Mouse (Mus musculus) limb, embryonic 14.5 days (tissue): Measurements from ENCODE around the gene Gps2. TPM values are rescaled to one million over a fixed set of nuclear protein-coding genes. Genes with fewer than 3 reads are reported as not detected.

Experiments
- ATAC-seq: fragments of 200-750 bp; cut with Nextera tagmentation; 2 replicates; pipeline ENCODE4 v1.8.0; 2017; ENCODE audit warnings: low read depth, moderate number of reproducible peaks, moderate TSS enrichment; ENCODE audit not compliant: low FRiP score
- DNase-seq: peaks from one replicate; pipeline ENCODE4 v3.0.0-alpha.2; 2015; ENCODE audit warnings: low spot score
- H3K27ac ChIP-seq: fragments of 300-500 bp; sonication (generic); replicated peaks from 2 replicates; pipeline ENCODE4 v1.5.1; 2014; ENCODE audit warnings: low read depth, mild to moderate bottlenecking, low read length, moderate library complexity, mixed read lengths
- H3K27me3 ChIP-seq: fragments of 300-500 bp; sonication (generic); 2 replicates; pipeline ENCODE4 v1.6.1; 2014; ENCODE audit warnings: low read length, mixed read lengths; ENCODE audit not compliant: control insufficient read depth, insufficient read depth
- H3K36me3 ChIP-seq: fragments of 300-500 bp; sonication (generic); 2 replicates; pipeline ENCODE4 v1.6.1; 2014; ENCODE audit warnings: mild to moderate bottlenecking, low read length, moderate library complexity, mixed read lengths; ENCODE audit not compliant: control insufficient read depth, insufficient read depth
- H3K4me1 ChIP-seq: fragments of 300-500 bp; sonication (generic); 2 replicates; pipeline ENCODE4 v1.6.1; 2014; ENCODE audit warnings: antibody characterized with exemption, low read length, mixed read lengths; ENCODE audit not compliant: control insufficient read depth, insufficient read depth
- H3K4me2 ChIP-seq: fragments of 300-500 bp; sonication (generic); replicated peaks from 2 replicates; pipeline ENCODE4 v1.6.1; 2014; ENCODE audit warnings: low read depth, mild to moderate bottlenecking, low read length, moderate library complexity; ENCODE audit not compliant: severe bottlenecking
- H3K4me3 ChIP-seq: fragments of 300-500 bp; sonication (generic); replicated peaks from 2 replicates; pipeline ENCODE4 v1.5.1; 2014; ENCODE audit warnings: low read length
- H3K9ac ChIP-seq: fragments of 300-500 bp; sonication (generic); 2 replicates; pipeline ENCODE4 v1.6.1; 2014; ENCODE audit warnings: mild to moderate bottlenecking, low read depth, low read length, moderate library complexity; ENCODE audit not compliant: severe bottlenecking
- H3K9me3 ChIP-seq: fragments of 300-500 bp; sonication (generic); 2 replicates; pipeline ENCODE4 v1.6.1; 2016; ENCODE audit warnings: low read length; ENCODE audit not compliant: control insufficient read depth
- POLR2A ChIP-seq: fragments of 200-500 bp; IDR thresholded peaks from 2 replicates; pipeline ENCODE4 v1.8.0; 2012; ENCODE audit warnings: inconsistent platforms, mild to moderate bottlenecking, moderate library complexity, borderline replicate concordance; ENCODE audit not compliant: insufficient read depth, insufficient read length; ENCODE audit errors: extremely low read depth
- WGBS: fragments of 180-500 bp; shearing (Covaris S2); extraction: QIAGEN DNeasy Blood & Tissue Kit; methylation state at CpG from one replicate; pipeline ENCODE4 v1.1.7; 2014; 5-methylcytosine and 5-hydroxymethylcytosine counted together
- polyA plus RNA-seq, 2 experiments: library from polyadenylated mRNA; depleted of rRNA in 1 of 2; stranded (reverse) in 1 of 2; unstranded in 1 of 2; fragments of >200 nt; fragmentation: Nextera tagmentation in 1 of 2; extraction: Ambion mirVana in 1 of 2; gene quantifications; 2 replicates each; pipeline versions ENCODE4 v1.2.1 to v1.2.3; 2012 to 2014

Gps2 gene
- polyA plus RNA-seq, 2 experiments = 67.3 to 94.0 TPM

DNA sequence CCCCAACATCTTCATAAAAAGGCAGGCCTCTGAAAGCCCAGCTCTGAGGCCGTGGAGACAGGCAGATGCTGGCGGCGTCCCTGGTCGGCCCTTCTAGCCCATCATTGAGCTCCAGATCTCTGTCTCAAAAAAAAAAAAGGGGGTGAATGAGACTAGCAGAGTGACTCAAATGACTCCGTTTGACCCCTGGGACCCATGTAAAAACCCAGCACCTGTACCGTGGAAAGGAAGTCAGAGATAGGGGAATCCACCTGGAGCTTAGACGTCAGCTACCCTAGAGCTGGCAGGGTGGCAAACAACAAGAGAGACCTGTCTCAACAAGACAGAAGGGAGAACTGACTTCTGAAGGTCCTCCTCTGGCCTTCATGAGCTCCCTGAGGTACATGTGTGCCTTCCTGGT, 41.9 kb upstream of the Gps2 start:
- no peak overlapping the region for H3K27ac ChIP-seq
- ATAC-seq (no peak), DNase-seq (no peak)
- H3K36me3 ChIP-seq = no peaks in the 10 kb centered on the region
- no peaks in the 10 kb centered on the region for H3K27me3 ChIP-seq
- peaks cover 5% of the 10 kb centered on the region; the same call in 1 of the 2 replicates for H3K4me1 ChIP-seq
- H3K9ac ChIP-seq = no peak overlapping the region
- no peak overlapping the region for H3K4me2 ChIP-seq
- no peak for TF ChIP-seq POLR2A
- 79% methylated on average over 7 of the region's 7 CpGs for WGBS
- H3K4me3 ChIP-seq = no peak overlapping the region
- H3K9me3 ChIP-seq = no peaks in the 10 kb centered on the region

DNA sequence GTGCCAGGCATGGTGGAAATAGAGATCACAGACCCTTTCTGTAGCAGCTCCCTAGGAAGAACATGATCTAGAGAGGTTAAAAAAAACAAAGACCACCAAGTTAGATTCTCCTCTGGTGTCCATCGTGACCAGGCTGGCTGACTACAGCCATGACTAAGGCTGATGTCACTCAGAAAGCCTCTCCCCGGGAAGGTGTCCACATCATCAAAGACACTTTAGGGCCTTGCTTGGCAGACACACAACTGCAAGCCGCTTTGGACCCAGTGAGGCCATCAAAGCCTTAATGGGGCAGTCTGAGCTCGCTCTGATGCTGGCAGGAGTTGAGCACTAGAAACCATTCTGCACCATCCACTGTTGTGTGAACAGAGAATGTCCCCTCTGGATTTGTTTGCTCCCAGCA, 41.2 kb upstream of the Gps2 start:
- TF ChIP-seq POLR2A = no peak
- Histone ChIP-seq H3K9me3 (no peaks in the 10 kb centered on the region), H3K4me3 (no peak overlapping the region), H3K4me1 (peaks cover 7% of the 10 kb centered on the region; the same call in 1 of the 2 replicates), H3K9ac (no peak overlapping the region), H3K27ac (no peak overlapping the region), H3K27me3 (no peaks in the 10 kb centered on the region), H3K4me2 (no peak overlapping the region), H3K36me3 (no peaks in the 10 kb centered on the region)
- 75% methylated on average over 4 of the region's 4 CpGs for WGBS
- no peak for DNase-seq
- no peak for ATAC-seq

DNA sequence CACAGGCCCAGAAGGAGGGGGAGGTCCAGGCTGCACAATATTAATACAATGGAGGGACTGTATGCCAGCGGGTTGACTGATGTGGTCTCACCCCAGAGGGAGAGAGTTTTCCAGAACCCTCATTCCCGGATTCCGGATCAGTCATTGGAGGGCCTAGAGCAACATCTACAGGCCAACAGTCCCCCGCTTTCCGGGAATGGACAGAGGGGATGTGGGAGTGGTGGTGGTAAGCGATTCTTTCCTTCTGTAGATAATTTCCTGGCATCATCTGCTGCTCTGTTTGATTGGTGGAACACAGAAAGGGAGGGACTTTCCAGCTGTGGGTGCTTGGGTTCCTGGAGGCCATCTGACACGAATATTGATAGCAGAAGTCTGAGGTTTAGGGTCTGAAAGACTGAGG, 37.5 kb upstream of the Gps2 start:
- H3K4me1 ChIP-seq = peaks cover 22% of the 10 kb centered on the region
- peak; percentile 58 for DNase-seq
- no peak overlapping the region for H3K4me2 ChIP-seq
- H3K9me3 ChIP-seq = no peaks in the 10 kb centered on the region
- H3K36me3 ChIP-seq = no peaks in the 10 kb centered on the region
- H3K27ac ChIP-seq = peak overlapping the region; percentile 38
- WGBS = 66% methylated on average over 7 of the region's 7 CpGs
- H3K9ac ChIP-seq = no peak overlapping the region
- ATAC-seq = no peak
- H3K27me3 ChIP-seq = no peaks in the 10 kb centered on the region
- no peak for TF ChIP-seq POLR2A
- H3K4me3 ChIP-seq = no peak overlapping the region

DNA sequence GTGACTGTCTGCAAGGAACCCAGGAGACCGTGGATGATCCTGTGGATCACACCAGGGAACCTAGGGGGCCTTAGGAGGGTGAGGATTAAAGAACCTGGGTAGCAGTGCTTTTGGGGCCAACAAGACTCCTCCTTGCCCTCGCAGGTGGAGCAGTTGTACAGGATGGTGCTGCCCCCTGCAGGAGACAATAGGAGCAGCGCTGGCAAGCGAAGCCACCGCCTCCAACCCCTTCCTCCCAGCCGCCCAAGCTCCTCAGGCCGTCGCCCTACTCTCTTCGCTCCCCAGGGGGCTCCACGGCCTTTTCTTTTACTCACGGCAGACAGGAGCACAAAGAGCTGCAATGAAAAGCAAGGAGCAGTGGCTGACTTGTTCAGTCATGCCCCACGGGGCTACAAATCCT, 36.8 kb upstream of the Gps2 start:
- H3K27me3 ChIP-seq = no peaks in the 10 kb centered on the region
- DNase-seq = peak; percentile 81
- peak overlapping the region; percentile 34 for H3K9ac ChIP-seq
- peak overlapping the region; percentile 19 for H3K4me3 ChIP-seq
- H3K27ac ChIP-seq = 0 out of 2 replicates have a peak overlapping the region, but pooled peaks have one; percentile 38
- H3K36me3 ChIP-seq = no peaks in the 10 kb centered on the region
- H3K4me2 ChIP-seq = peak overlapping the region; percentile 27; the same call in 1 of the 2 replicates
- no peaks in the 10 kb centered on the region for H3K9me3 ChIP-seq
- TF ChIP-seq POLR2A = no peak
- WGBS = 1% methylated on average over 11 of the region's 12 CpGs
- H3K4me1 ChIP-seq = peaks cover 26% of the 10 kb centered on the region
- no peak for ATAC-seq

DNA sequence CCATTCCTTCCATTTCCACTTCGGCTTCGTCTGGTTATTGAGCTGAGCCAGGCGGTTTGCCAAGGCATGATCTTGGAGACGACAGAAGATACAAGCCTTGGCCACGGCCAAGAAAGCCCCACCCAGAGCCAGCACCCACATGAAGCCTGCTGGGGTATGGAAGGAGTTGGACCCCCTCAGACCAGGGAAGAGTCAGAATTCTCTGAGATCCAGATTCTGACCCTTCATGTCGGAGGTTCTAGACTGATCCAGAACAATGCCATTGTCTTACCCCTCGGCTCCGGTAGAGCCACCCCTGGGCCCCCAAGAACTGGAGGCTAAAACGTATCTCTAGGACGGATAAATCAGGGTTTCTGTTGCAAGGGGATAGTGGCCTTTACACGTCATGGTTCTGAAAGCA, 35.8 kb upstream of the Gps2 start, which contains the start of gene Tmem95:
Gene Tmem95 (minus strand): TSS at position 141 of the 400 bp plus-strand sequence.
- DNase-seq (no peak), ATAC-seq (no peak)
- H3K27ac ChIP-seq = no peak within 1 kb of the TSS
- peaks cover 26% of the 10 kb centered on the region for H3K4me1 ChIP-seq
- H3K27me3 ChIP-seq = no peaks in the 10 kb centered on the region
- peak within 1 kb of the TSS; percentile 34 for H3K9ac ChIP-seq
- no peak for TF ChIP-seq POLR2A
- H3K4me3 ChIP-seq = peak within 1 kb of the TSS; percentile 19
- 90% methylated on average over 11 of the region's 11 CpGs for WGBS
- no peaks in the 10 kb centered on the region for H3K36me3 ChIP-seq
- peak within 1 kb of the TSS; percentile 27; the same call in 1 of the 2 replicates for H3K4me2 ChIP-seq
- H3K9me3 ChIP-seq = no peaks in the 10 kb centered on the region
